Mouse (Mus musculus): ENCODE measurements around the gene Ubl3. TPM values are rescaled to one million over a fixed set of nuclear protein-coding genes. Genes with fewer than 3 reads are reported as not detected.
A peak's percentile ranks its signal among the peaks of the same experiment; 100 is the strongest.

Ubl3 gene
- total and polyA plus RNA-seq, 3 experiments: 23.5 to 36.4 (median 34.4) TPM

DNA sequence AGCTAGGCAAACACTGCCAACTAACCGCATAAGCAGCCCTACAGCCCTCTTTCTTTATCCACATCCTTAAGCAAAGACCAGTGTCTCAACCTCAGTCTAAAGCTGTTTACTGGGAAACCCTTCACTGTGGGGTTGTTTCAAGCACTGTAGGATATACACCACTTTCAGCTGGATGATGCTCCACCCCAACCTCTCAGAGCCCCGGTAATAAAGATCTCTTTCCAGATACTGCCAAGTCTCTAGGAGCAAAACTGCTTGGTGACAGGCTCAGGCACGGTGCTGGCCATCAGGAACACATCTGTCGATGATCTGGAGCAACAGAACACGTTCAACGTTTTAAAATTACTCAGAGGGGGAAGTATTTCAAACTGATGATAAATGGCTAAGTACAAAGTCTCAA, 25.0 kb downstream of the Ubl3 start:
- peak; percentile 66 for ATAC-seq (ENCODE audit: extremely low read depth, insufficient number of reproducible peaks, low FRiP score, poor library complexity, severe bottlenecking)
- no peak overlapping the region for H3K4me3 ChIP-seq (ENCODE audit: low read depth, low read length)
- H3K36me3 ChIP-seq (replicated peaks): peaks cover 11% of the 10 kb centered on the region
- DNase-seq (ENCODE audit: low spot score): no peak
- peaks cover 22% of the 10 kb centered on the region for H3K4me1 ChIP-seq (ENCODE audit: insufficient read depth, low read depth, low read length)
- no peaks in the 10 kb centered on the region for H3K9me3 ChIP-seq (replicated peaks)
- TF ChIP-seq GATA1 (IDR thresholded peaks at IDR 0.05; ENCODE audit: borderline replicate concordance, low read length): no peak
- TF ChIP-seq POLR2AphosphoS5 (IDR thresholded peaks at IDR 0.05; ENCODE audit: insufficient replicate concordance, low read depth, low read length): no peak
- no peak for TF ChIP-seq CTCF (IDR thresholded peaks at IDR 0.05; ENCODE audit: low read depth, low read length)
- no peak for TF ChIP-seq GATA2 (IDR thresholded peaks at IDR 0.05; ENCODE audit: borderline replicate concordance, low read depth, low read length)
- TF ChIP-seq TAL1 (conservative IDR thresholded peaks at IDR 0.05; ENCODE audit: low read depth, low read length): no peak
- no peaks in the 10 kb centered on the region for H3K27me3 ChIP-seq (ENCODE audit: insufficient read depth, low read length)

DNA sequence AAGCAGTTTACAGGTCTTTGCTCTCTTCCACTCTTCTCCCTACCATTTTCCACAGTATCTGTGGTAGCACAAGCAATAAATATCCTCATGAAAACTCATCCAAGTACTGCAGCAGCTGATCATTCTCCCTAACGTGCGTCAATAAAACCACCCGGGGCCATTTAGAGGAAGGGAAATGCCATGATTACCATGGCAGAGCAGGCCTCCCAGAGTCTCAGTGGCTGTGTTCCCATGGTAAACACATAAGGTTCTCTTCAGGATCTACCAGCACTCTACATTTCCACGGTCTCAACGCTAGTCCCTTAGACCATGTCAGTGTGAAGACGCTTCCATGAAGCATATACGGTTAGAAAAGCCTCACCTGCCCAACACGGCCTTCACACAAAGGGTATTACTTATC, 26.0 kb downstream of the Ubl3 start:
- Histone ChIP-seq H3K4me3 (ENCODE audit: low read depth, low read length) (no peak overlapping the region), H3K9me3 (replicated peaks) (no peaks in the 10 kb centered on the region), H3K36me3 (replicated peaks) (peaks cover 11% of the 10 kb centered on the region), H3K4me1 (ENCODE audit: insufficient read depth, low read depth, low read length) (peaks cover 22% of the 10 kb centered on the region), H3K27me3 (ENCODE audit: insufficient read depth, low read length) (no peaks in the 10 kb centered on the region)
- TF ChIP-seq GATA1 (IDR thresholded peaks at IDR 0.05; ENCODE audit: borderline replicate concordance, low read length): no peak
- no peak for TF ChIP-seq GATA2 (IDR thresholded peaks at IDR 0.05; ENCODE audit: borderline replicate concordance, low read depth, low read length)
- TF ChIP-seq TAL1 (conservative IDR thresholded peaks at IDR 0.05; ENCODE audit: low read depth, low read length): no peak
- TF ChIP-seq POLR2AphosphoS5 (IDR thresholded peaks at IDR 0.05; ENCODE audit: insufficient replicate concordance, low read depth, low read length): no peak
- no peak for TF ChIP-seq CTCF (IDR thresholded peaks at IDR 0.05; ENCODE audit: low read depth, low read length)
- ATAC-seq (ENCODE audit: extremely low read depth, insufficient number of reproducible peaks, low FRiP score, poor library complexity, severe bottlenecking): no peak
- DNase-seq (ENCODE audit: low spot score): no peak

DNA sequence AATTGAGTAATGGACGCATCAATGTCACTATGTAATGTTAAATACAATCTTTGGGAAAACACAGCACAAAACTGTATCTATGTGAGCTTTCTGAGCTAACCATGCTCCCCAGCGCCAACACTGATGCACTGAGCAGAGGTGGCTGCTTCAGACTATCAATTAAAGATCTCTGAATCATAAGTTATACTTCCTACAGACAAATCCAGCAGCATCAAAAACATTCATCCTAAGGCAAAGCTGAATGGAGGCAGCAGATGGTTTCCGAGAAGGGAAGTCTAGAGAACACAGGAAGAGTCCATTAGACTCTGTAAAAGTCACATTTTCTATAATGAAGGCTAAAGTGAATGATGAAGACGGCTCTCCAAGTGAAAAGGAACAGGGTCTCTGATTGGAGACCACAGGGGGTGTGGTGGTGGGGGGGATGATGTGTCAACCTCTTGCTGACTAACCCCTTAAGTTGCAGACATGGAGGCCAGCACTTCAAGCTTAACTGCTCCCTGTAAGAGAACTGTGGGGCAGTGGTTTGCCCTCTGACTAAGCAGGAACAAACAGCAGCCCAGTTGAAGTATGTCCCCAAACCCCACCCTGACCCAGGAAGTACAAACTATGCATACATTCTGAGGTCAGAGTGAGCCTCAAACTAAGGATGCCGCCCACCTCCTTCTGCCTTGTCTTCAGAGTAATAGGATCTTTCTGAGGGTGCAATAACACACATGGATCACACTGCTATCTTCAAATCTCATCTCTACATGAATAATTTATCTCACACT, 29.2 kb downstream of the Ubl3 start:
- Histone ChIP-seq H3K27me3 (ENCODE audit: insufficient read depth, low read length) (no peaks in the 10 kb centered on the region), H3K4me3 (ENCODE audit: low read depth, low read length) (no peak overlapping the region), H3K9me3 (replicated peaks) (no peaks in the 10 kb centered on the region), H3K36me3 (replicated peaks) (peaks cover 12% of the 10 kb centered on the region), H3K4me1 (ENCODE audit: insufficient read depth, low read depth, low read length) (peaks cover 16% of the 10 kb centered on the region)
- no peak for DNase-seq (ENCODE audit: low spot score)
- no peak for TF ChIP-seq GATA2 (IDR thresholded peaks at IDR 0.05; ENCODE audit: borderline replicate concordance, low read depth, low read length)
- TF ChIP-seq TAL1 (conservative IDR thresholded peaks at IDR 0.05; ENCODE audit: low read depth, low read length): no peak
- no peak for TF ChIP-seq CTCF (IDR thresholded peaks at IDR 0.05; ENCODE audit: low read depth, low read length)
- no peak for TF ChIP-seq GATA1 (IDR thresholded peaks at IDR 0.05; ENCODE audit: borderline replicate concordance, low read length)
- TF ChIP-seq POLR2AphosphoS5 (IDR thresholded peaks at IDR 0.05; ENCODE audit: insufficient replicate concordance, low read depth, low read length): no peak
- 0 out of 2 replicates have a peak, but pooled peaks have one; percentile 17 for ATAC-seq (ENCODE audit: extremely low read depth, insufficient number of reproducible peaks, low FRiP score, poor library complexity, severe bottlenecking)

DNA sequence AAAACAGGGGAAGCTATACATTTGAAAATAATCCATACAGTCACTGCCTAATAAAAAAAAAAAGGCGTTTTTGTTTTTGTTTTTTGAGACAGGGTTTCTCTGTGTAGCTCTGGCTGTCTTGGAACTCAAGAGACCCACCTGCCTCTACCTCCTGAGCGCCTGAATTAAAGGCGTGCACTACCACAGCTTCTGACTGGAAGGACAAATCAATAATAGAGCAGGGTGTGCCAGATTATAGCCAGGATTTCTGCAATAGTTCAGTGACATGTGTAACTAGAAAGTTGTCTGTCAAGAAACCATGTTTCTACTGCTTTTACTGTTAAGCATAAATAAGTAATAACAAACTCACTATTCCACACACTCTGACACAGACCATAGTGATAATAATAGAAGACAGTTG, 30.2 kb downstream of the Ubl3 start:
- ATAC-seq (ENCODE audit: extremely low read depth, insufficient number of reproducible peaks, low FRiP score, poor library complexity, severe bottlenecking) (no peak), DNase-seq (ENCODE audit: low spot score) (no peak)
- peaks cover 11% of the 10 kb centered on the region for H3K36me3 ChIP-seq (replicated peaks)
- H3K27me3 ChIP-seq (ENCODE audit: insufficient read depth, low read length): no peaks in the 10 kb centered on the region
- H3K9me3 ChIP-seq (replicated peaks): no peaks in the 10 kb centered on the region
- H3K4me1 ChIP-seq (ENCODE audit: insufficient read depth, low read depth, low read length): peaks cover 6% of the 10 kb centered on the region
- H3K4me3 ChIP-seq (ENCODE audit: low read depth, low read length): no peak overlapping the region
- TF ChIP-seq TAL1 (conservative IDR thresholded peaks at IDR 0.05; ENCODE audit: low read depth, low read length) (no peak), POLR2AphosphoS5 (IDR thresholded peaks at IDR 0.05; ENCODE audit: insufficient replicate concordance, low read depth, low read length) (no peak), GATA1 (IDR thresholded peaks at IDR 0.05; ENCODE audit: borderline replicate concordance, low read length) (no peak)

DNA sequence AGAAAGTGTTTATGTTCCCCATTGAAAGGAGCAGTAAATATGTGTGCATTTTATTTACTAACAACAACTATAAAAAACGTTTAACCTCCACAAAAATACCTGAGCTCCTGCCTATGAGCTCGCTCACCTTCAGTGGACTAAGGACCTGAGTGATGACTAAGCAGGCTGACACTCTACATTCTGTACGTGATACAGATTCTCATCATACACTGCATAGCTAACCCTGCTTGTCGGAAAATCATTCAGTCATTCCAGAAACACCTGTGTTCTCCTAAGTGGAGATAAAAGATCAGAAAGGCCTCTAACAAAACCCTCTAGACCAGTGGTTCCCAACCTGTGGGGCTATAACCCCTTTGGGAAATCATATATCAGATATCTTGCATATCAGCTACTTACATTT, 35.1 kb downstream of the Ubl3 start:
- Histone ChIP-seq H3K27me3 (ENCODE audit: insufficient read depth, low read length) (no peaks in the 10 kb centered on the region), H3K36me3 (replicated peaks) (peaks cover 14% of the 10 kb centered on the region), H3K9me3 (replicated peaks) (no peaks in the 10 kb centered on the region), H3K4me3 (ENCODE audit: low read depth, low read length) (no peak overlapping the region), H3K4me1 (ENCODE audit: insufficient read depth, low read depth, low read length) (peaks cover 12% of the 10 kb centered on the region)
- no peak for ATAC-seq (ENCODE audit: extremely low read depth, insufficient number of reproducible peaks, low FRiP score, poor library complexity, severe bottlenecking)
- TF ChIP-seq CTCF (IDR thresholded peaks at IDR 0.05; ENCODE audit: low read depth, low read length) (no peak), GATA1 (IDR thresholded peaks at IDR 0.05; ENCODE audit: borderline replicate concordance, low read length) (no peak), TAL1 (conservative IDR thresholded peaks at IDR 0.05; ENCODE audit: low read depth, low read length) (no peak), POLR2AphosphoS5 (IDR thresholded peaks at IDR 0.05; ENCODE audit: insufficient replicate concordance, low read depth, low read length) (no peak), GATA2 (IDR thresholded peaks at IDR 0.05; ENCODE audit: borderline replicate concordance, low read depth, low read length) (no peak)
- DNase-seq (ENCODE audit: low spot score): no peak

DNA sequence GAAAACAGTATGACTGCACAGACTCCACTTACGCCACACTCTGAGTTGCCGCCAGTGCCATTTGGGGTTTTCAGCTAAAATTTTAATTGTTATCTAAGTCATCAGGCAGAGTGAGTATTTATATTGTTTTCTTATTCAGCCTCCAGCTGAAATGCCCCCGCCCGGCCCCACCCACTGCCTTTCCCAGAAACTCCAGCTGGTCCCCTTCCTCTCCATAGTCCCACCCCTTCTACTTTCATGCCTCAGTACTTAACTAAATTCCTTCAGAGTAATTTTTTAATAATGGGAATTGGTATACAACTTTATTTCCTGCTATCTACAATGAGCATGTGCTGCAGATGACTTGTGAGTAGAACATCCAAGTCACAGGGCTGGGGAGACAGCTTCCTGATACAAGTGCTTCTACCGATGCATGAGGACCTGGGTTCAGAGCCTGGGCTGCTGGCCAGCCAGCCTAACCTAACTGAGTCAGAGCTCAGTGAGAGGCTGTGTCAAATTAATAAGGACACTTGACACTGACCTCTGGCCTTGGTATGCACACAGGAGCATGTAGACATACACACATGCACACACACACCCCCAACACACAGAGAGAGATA, 40.4 kb downstream of the Ubl3 start:
- ATAC-seq (ENCODE audit: extremely low read depth, insufficient number of reproducible peaks, low FRiP score, poor library complexity, severe bottlenecking) (no peak), DNase-seq (ENCODE audit: low spot score) (no peak)
- peaks cover 44% of the 10 kb centered on the region for H3K4me1 ChIP-seq (ENCODE audit: insufficient read depth, low read depth, low read length)
- H3K27me3 ChIP-seq (ENCODE audit: insufficient read depth, low read length): no peaks in the 10 kb centered on the region
- peaks cover 46% of the 10 kb centered on the region for H3K36me3 ChIP-seq (replicated peaks)
- no peak overlapping the region; the same call in 1 of the 2 replicates for H3K4me3 ChIP-seq (ENCODE audit: low read depth, low read length)
- no peaks in the 10 kb centered on the region for H3K9me3 ChIP-seq (replicated peaks)
- no peak for TF ChIP-seq GATA1 (IDR thresholded peaks at IDR 0.05; ENCODE audit: borderline replicate concordance, low read length)
- no peak for TF ChIP-seq POLR2AphosphoS5 (IDR thresholded peaks at IDR 0.05; ENCODE audit: insufficient replicate concordance, low read depth, low read length)
- no peak for TF ChIP-seq TAL1 (conservative IDR thresholded peaks at IDR 0.05; ENCODE audit: low read depth, low read length)
- no peak for TF ChIP-seq CTCF (IDR thresholded peaks at IDR 0.05; ENCODE audit: low read depth, low read length)
- no peak for TF ChIP-seq GATA2 (IDR thresholded peaks at IDR 0.05; ENCODE audit: borderline replicate concordance, low read depth, low read length)
